14 mouse cellular contexts compared by ENCODE assay signal in genomic region chr4:118073128-118073527, GRCm38 (mm10).
"Had no signal": no experiment of that assay in that cellular context is flagged by ENCODE, and none has a peak within 500 bp of the region (broad histone marks: within the 10 kb centered on the region; RNA-seq: fewer than 3 reads in every experiment).

No protein-coding gene starts in this region.

- H3K27me3 ChIP-seq: lung, embryonic 15.5 days; megakaryocyte, embryonic 14.5 days; midbrain, embryonic 13.5 days; midbrain, embryonic 15.5 days; neural tube, embryonic 12.5 days; stomach, embryonic 15.5 days had no signal

- H3K36me3 ChIP-seq: lung, embryonic 15.5 days; midbrain, embryonic 13.5 days; midbrain, embryonic 15.5 days; neural tube, embryonic 12.5 days; stomach, embryonic 15.5 days had no signal

- H3K9me3 ChIP-seq: lung, embryonic 15.5 days; midbrain, embryonic 13.5 days; midbrain, embryonic 15.5 days; neural tube, embryonic 12.5 days; stomach, embryonic 15.5 days had no signal

- H3K27ac ChIP-seq: lung, embryonic 15.5 days; macrophage; midbrain, embryonic 13.5 days; midbrain, embryonic 15.5 days; neural tube, embryonic 12.5 days; stomach, embryonic 15.5 days; stomach, postnatal 0 days had no signal

- H3K9ac ChIP-seq: lung, embryonic 15.5 days; midbrain, embryonic 13.5 days; midbrain, embryonic 15.5 days; neural tube, embryonic 12.5 days; stomach, embryonic 15.5 days had no signal

- H3K4me2 ChIP-seq: lung, embryonic 15.5 days; midbrain, embryonic 11.5 days; midbrain, embryonic 13.5 days; midbrain, embryonic 15.5 days; neural tube, embryonic 12.5 days; stomach, embryonic 15.5 days had no signal

- H3K4me3 ChIP-seq: lung, embryonic 15.5 days; megakaryocyte, embryonic 14.5 days; midbrain, embryonic 13.5 days; midbrain, embryonic 15.5 days; neural tube, embryonic 12.5 days; stomach, embryonic 15.5 days had no signal

- ATAC-seq: midbrain, embryonic 13.5 days; midbrain, embryonic 15.5 days had no signal

- DNase-seq: lung, postnatal 14 days; right cerebral cortex, postnatal 14 days; thymus, adult 2 months; thymus, postnatal 25 days; thymus, postnatal 4 days had no signal

- H3K4me1 ChIP-seq: lung, embryonic 15.5 days had no signal
